Mouse (Mus musculus): ENCODE measurements around the gene Peak1. TPM values are rescaled to one million over a fixed set of nuclear protein-coding genes. Genes with fewer than 3 reads are reported as not detected.

Gene Peak1
- polyA plus RNA-seq, 1 experiment, result 8.2 TPM

- TF ChIP-seq POLR2A (IDR thresholded peaks at IDR 0.05; ENCODE audit: low read depth, low read length) (no peak), CTCF (IDR thresholded peaks at IDR 0.05; ENCODE audit: extremely low read depth, insufficient read depth, insufficient read length, insufficient replicate concordance) (no peak)
- no peaks in the 10 kb centered on the region for H3K4me1 ChIP-seq (ENCODE audit: control insufficient read depth, insufficient read depth, insufficient read length)
- H3K27me3 ChIP-seq (ENCODE audit: control insufficient read depth, insufficient read depth, low read length), result no peaks in the 10 kb centered on the region
- 92% methylated on average over 3 of the region's 3 CpGs for WGBS
- DNase-seq (ENCODE audit: low read depth in 1 of 2, low spot score in 2 of 2), result no peak
- peaks cover 5% of the 10 kb centered on the region; the same call in 1 of the 2 replicates for H3K36me3 ChIP-seq (ENCODE audit: control insufficient read depth, insufficient read depth, low read length)
- H3K4me3 ChIP-seq (ENCODE audit: extremely low read depth, insufficient read depth, insufficient read length), result no peak overlapping the region
- no peak overlapping the region for H3K27ac ChIP-seq (ENCODE audit: insufficient read depth, low read length)
Measured at GRCm38 (mm10) chr9:56242686-56243085, 175.2 kb downstream of the Peak1 start.

- no peak for TF ChIP-seq POLR2A (IDR thresholded peaks at IDR 0.05; ENCODE audit: low read depth, low read length)
- no peak for TF ChIP-seq CTCF (IDR thresholded peaks at IDR 0.05; ENCODE audit: extremely low read depth, insufficient read depth, insufficient read length, insufficient replicate concordance)
- 92% methylated on average over 5 of the region's 5 CpGs for WGBS
- H3K27ac ChIP-seq (ENCODE audit: insufficient read depth, low read length), result no peak overlapping the region
Measured at GRCm38 (mm10) chr9:56241076-56241475, 176.8 kb downstream of the Peak1 start.

GRCm38 (mm10) chr9:56235871-56236298, 182.0 kb downstream of the Peak1 start:
- H3K4me3 ChIP-seq (ENCODE audit: extremely low read depth, insufficient read depth, insufficient read length), result no peak overlapping the region
- WGBS, result 70% methylated on average over 6 of the region's 6 CpGs
- no peak for DNase-seq (ENCODE audit: low read depth in 1 of 2, low spot score in 2 of 2)
- H3K27ac ChIP-seq (ENCODE audit: insufficient read depth, low read length), result no peak overlapping the region
- H3K4me1 ChIP-seq (ENCODE audit: control insufficient read depth, insufficient read depth, insufficient read length), result no peaks in the 10 kb centered on the region
- no peaks in the 10 kb centered on the region for H3K27me3 ChIP-seq (ENCODE audit: control insufficient read depth, insufficient read depth, low read length)
- H3K36me3 ChIP-seq (ENCODE audit: control insufficient read depth, insufficient read depth, low read length), result peaks cover 3% of the 10 kb centered on the region; the same call in 1 of the 2 replicates
- TF ChIP-seq POLR2A (IDR thresholded peaks at IDR 0.05; ENCODE audit: low read depth, low read length) (no peak), CTCF (IDR thresholded peaks at IDR 0.05; ENCODE audit: extremely low read depth, insufficient read depth, insufficient read length, insufficient replicate concordance) (no peak)

More at GRCm38 (mm10) chr9:56241076-56241475, 176.8 kb downstream of the Peak1 start:
- H3K36me3 ChIP-seq (ENCODE audit: control insufficient read depth, insufficient read depth, low read length), result peaks cover 5% of the 10 kb centered on the region; the same call in 1 of the 2 replicates
- no peak overlapping the region for H3K4me3 ChIP-seq (ENCODE audit: extremely low read depth, insufficient read depth, insufficient read length)
- H3K4me1 ChIP-seq (ENCODE audit: control insufficient read depth, insufficient read depth, insufficient read length), result no peaks in the 10 kb centered on the region
- no peak for DNase-seq (ENCODE audit: low read depth in 1 of 2, low spot score in 2 of 2)
- no peaks in the 10 kb centered on the region for H3K27me3 ChIP-seq (ENCODE audit: control insufficient read depth, insufficient read depth, low read length)

GRCm38 (mm10) chr9:56235281-56235680, 182.6 kb downstream of the Peak1 start:
- Histone ChIP-seq H3K27ac (ENCODE audit: insufficient read depth, low read length) (no peak overlapping the region), H3K4me1 (ENCODE audit: control insufficient read depth, insufficient read depth, insufficient read length) (no peaks in the 10 kb centered on the region), H3K36me3 (ENCODE audit: control insufficient read depth, insufficient read depth, low read length) (peaks cover 3% of the 10 kb centered on the region; the same call in 1 of the 2 replicates), H3K27me3 (ENCODE audit: control insufficient read depth, insufficient read depth, low read length) (no peaks in the 10 kb centered on the region), H3K4me3 (ENCODE audit: extremely low read depth, insufficient read depth, insufficient read length) (no peak overlapping the region)
- TF ChIP-seq CTCF (IDR thresholded peaks at IDR 0.05; ENCODE audit: extremely low read depth, insufficient read depth, insufficient read length, insufficient replicate concordance), result no peak
- no peak for TF ChIP-seq POLR2A (IDR thresholded peaks at IDR 0.05; ENCODE audit: low read depth, low read length)
- DNase-seq (ENCODE audit: low read depth in 1 of 2, low spot score in 2 of 2), result no peak
- 92% methylated on average over 5 of the region's 5 CpGs for WGBS

GRCm38 (mm10) chr9:56234561-56234960, 183.3 kb downstream of the Peak1 start:
- no peak for TF ChIP-seq CTCF (IDR thresholded peaks at IDR 0.05; ENCODE audit: extremely low read depth, insufficient read depth, insufficient read length, insufficient replicate concordance)
- TF ChIP-seq POLR2A (IDR thresholded peaks at IDR 0.05; ENCODE audit: low read depth, low read length), result no peak
- 94% methylated on average over 3 of the region's 3 CpGs for WGBS
- Histone ChIP-seq H3K27ac (ENCODE audit: insufficient read depth, low read length) (no peak overlapping the region), H3K27me3 (ENCODE audit: control insufficient read depth, insufficient read depth, low read length) (no peaks in the 10 kb centered on the region), H3K4me3 (ENCODE audit: extremely low read depth, insufficient read depth, insufficient read length) (no peak overlapping the region), H3K36me3 (ENCODE audit: control insufficient read depth, insufficient read depth, low read length) (peaks cover 1% of the 10 kb centered on the region; the same call in 1 of the 2 replicates), H3K4me1 (ENCODE audit: control insufficient read depth, insufficient read depth, insufficient read length) (no peaks in the 10 kb centered on the region)
- no peak for DNase-seq (ENCODE audit: low read depth in 1 of 2, low spot score in 2 of 2)

GRCm38 (mm10) chr9:56233316-56233715, 184.6 kb downstream of the Peak1 start:
- 80% methylated on average over 2 of the region's 2 CpGs for WGBS
- TF ChIP-seq CTCF (IDR thresholded peaks at IDR 0.05; ENCODE audit: extremely low read depth, insufficient read depth, insufficient read length, insufficient replicate concordance) (no peak), POLR2A (IDR thresholded peaks at IDR 0.05; ENCODE audit: low read depth, low read length) (no peak)
- Histone ChIP-seq H3K4me1 (ENCODE audit: control insufficient read depth, insufficient read depth, insufficient read length) (no peaks in the 10 kb centered on the region), H3K4me3 (ENCODE audit: extremely low read depth, insufficient read depth, insufficient read length) (no peak overlapping the region), H3K36me3 (ENCODE audit: control insufficient read depth, insufficient read depth, low read length) (peaks cover 1% of the 10 kb centered on the region; the same call in 1 of the 2 replicates), H3K27me3 (ENCODE audit: control insufficient read depth, insufficient read depth, low read length) (no peaks in the 10 kb centered on the region), H3K27ac (ENCODE audit: insufficient read depth, low read length) (no peak overlapping the region)
- DNase-seq (ENCODE audit: low read depth in 1 of 2, low spot score in 2 of 2), result no peak

- Histone ChIP-seq H3K27me3 (ENCODE audit: control insufficient read depth, insufficient read depth, low read length) (no peaks in the 10 kb centered on the region), H3K27ac (ENCODE audit: insufficient read depth, low read length) (no peak overlapping the region), H3K4me3 (ENCODE audit: extremely low read depth, insufficient read depth, insufficient read length) (no peak overlapping the region), H3K4me1 (ENCODE audit: control insufficient read depth, insufficient read depth, insufficient read length) (no peaks in the 10 kb centered on the region), H3K36me3 (ENCODE audit: control insufficient read depth, insufficient read depth, low read length) (peaks cover 10% of the 10 kb centered on the region)
- no peak for TF ChIP-seq POLR2A (IDR thresholded peaks at IDR 0.05; ENCODE audit: low read depth, low read length)
- TF ChIP-seq CTCF (IDR thresholded peaks at IDR 0.05; ENCODE audit: extremely low read depth, insufficient read depth, insufficient read length, insufficient replicate concordance), result no peak
- no peak for DNase-seq (ENCODE audit: low read depth in 1 of 2, low spot score in 2 of 2)
Measured at GRCm38 (mm10) chr9:56230906-56231305, 187.0 kb downstream of the Peak1 start.
